ENCODE assay signal across 17 mouse cellular contexts in the genomic region with DNA sequence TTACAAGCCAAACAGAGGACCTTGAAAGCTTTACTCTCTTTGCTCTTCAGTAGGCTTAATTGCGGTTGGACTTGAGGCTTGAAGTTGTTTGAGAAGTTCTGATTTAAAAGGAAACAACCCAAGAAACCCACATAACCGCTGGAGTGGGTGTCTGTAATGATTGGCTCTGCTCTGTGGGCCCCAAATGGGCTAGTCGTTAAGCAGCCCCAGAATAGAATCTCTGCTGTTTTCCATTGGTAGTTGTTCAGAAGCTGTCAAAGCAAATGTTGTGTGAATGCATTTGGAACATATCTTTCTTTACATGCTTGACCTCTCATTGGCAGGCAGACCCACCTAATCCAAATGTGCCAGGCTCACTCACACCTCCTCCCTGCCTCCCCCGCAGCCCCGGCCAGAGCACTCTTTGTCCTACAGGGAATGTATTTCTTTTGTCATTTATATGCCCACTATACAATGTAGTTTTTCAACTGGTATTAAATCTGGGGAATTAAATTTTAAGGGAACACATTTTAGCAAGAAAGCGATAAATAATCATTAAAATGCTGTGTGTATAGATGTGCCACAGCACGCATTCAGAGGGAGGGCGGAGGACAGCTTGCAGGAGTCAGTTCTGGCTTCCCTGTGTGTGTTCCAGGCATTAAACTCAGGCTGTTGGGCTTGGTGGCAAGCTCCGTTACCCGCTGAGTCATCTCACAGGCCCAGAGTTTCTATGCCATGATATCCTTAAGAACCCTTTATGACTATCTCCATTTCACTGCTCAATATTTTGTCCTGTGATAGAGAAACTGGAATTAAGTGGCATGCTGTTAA.
"Had no signal": no experiment of that assay in that cellular context is flagged by ENCODE, and none has a peak within 500 bp of the region (broad histone marks: within the 10 kb centered on the region; RNA-seq: fewer than 3 reads in every experiment).

No protein-coding gene starts in this region.

- H3K27me3 ChIP-seq: liver, embryonic 15.5 days; midbrain, embryonic 13.5 days; stomach, embryonic 15.5 days had no signal

- H3K9ac ChIP-seq: limb, embryonic 13.5 days; liver, embryonic 15.5 days; midbrain, embryonic 13.5 days; stomach, embryonic 15.5 days had no signal

- H3K27ac ChIP-seq: kidney, postnatal 0 days; limb, embryonic 13.5 days; liver, embryonic 15.5 days; midbrain, embryonic 13.5 days; stomach, embryonic 15.5 days had no signal

- ATAC-seq: lung, postnatal 0 days; midbrain, embryonic 13.5 days had no signal

- H3K4me3 ChIP-seq: limb, embryonic 13.5 days; liver, embryonic 15.5 days; midbrain, embryonic 13.5 days; stomach, embryonic 15.5 days had no signal

- DNase-seq: kidney, postnatal 36 days; layer of hippocampus, adult 9-11 months; layer of hippocampus, postnatal 36 days; lung, adult 2 months; lung, postnatal 36 days; retina, postnatal 1 day; right cerebral cortex, postnatal 4 days; spleen, adult 18-20 months; thymus, adult 2 months; thymus, postnatal 36 days had no signal

- H3K4me2 ChIP-seq: limb, embryonic 13.5 days; liver, embryonic 11.5 days; liver, embryonic 15.5 days; midbrain, embryonic 13.5 days; stomach, embryonic 15.5 days had no signal

- H3K4me1 ChIP-seq: liver, embryonic 15.5 days; stomach, embryonic 15.5 days had no signal

- H3K36me3 ChIP-seq: limb, embryonic 13.5 days; liver, embryonic 15.5 days; midbrain, embryonic 13.5 days; stomach, embryonic 15.5 days had no signal

- H3K9me3 ChIP-seq: limb, embryonic 13.5 days; liver, embryonic 15.5 days; midbrain, embryonic 13.5 days; stomach, embryonic 15.5 days had no signal
